Mouse (Mus musculus) CH12.LX (cell line): Measurements from ENCODE around the gene Tas2r135.

Source experiments
- CTCF ChIP-seq, 2 experiments: IDR thresholded peaks in 1 of 2; conservative IDR thresholded peaks in 1 of 2; 2 replicates each; pipeline ENCODE4 v1.5.1; 2011 to 2012; ENCODE audit warnings: low read depth in 2 of 2, low read length in 2 of 2, improper control_type of control experiment in 1 of 2, inconsistent platforms in 1 of 2, mild to moderate bottlenecking in 1 of 2, moderate library complexity in 1 of 2
- KAT2A ChIP-seq: IDR thresholded peaks from 2 replicates; pipeline ENCODE4 v1.6.1; 2012; ENCODE audit warnings: low read length, improper control_type of control experiment, inconsistent platforms; ENCODE audit not compliant: insufficient replicate concordance
- MAX ChIP-seq: IDR thresholded peaks from 2 replicates; pipeline ENCODE4 v1.6.1; 2011; ENCODE audit warnings: low read length, improper control_type of control experiment
- MEF2A ChIP-seq: IDR thresholded peaks from 2 replicates; pipeline ENCODE4 v1.6.1; 2014; ENCODE audit warnings: low read depth, mild to moderate bottlenecking, inconsistent platforms, low read length, improper control_type of control experiment, borderline replicate concordance
- MXI1 ChIP-seq: IDR thresholded peaks from 2 replicates; pipeline ENCODE4 v1.6.1; 2011; ENCODE audit warnings: mild to moderate bottlenecking, low read depth, low read length, improper control_type of control experiment
- NELFE ChIP-seq: IDR thresholded peaks from 2 replicates; pipeline ENCODE4 v1.6.1; 2011; ENCODE audit warnings: low read depth, low read length, improper control_type of control experiment
- POLR2A ChIP-seq: IDR thresholded peaks from 2 replicates; pipeline ENCODE4 v1.6.1; 2011; ENCODE audit warnings: low read depth, mild to moderate bottlenecking, improper control_type of control experiment, low read length
- POLR2AphosphoS2 ChIP-seq: IDR thresholded peaks from 2 replicates; pipeline ENCODE4 v1.6.1; 2011; ENCODE audit warnings: low read depth, low read length, improper control_type of control experiment
- RAD21 ChIP-seq: IDR thresholded peaks from 2 replicates; pipeline ENCODE4 v1.6.1; 2011; ENCODE audit warnings: low read depth, mild to moderate bottlenecking, low read length, improper control_type of control experiment, moderate library complexity

DNA sequence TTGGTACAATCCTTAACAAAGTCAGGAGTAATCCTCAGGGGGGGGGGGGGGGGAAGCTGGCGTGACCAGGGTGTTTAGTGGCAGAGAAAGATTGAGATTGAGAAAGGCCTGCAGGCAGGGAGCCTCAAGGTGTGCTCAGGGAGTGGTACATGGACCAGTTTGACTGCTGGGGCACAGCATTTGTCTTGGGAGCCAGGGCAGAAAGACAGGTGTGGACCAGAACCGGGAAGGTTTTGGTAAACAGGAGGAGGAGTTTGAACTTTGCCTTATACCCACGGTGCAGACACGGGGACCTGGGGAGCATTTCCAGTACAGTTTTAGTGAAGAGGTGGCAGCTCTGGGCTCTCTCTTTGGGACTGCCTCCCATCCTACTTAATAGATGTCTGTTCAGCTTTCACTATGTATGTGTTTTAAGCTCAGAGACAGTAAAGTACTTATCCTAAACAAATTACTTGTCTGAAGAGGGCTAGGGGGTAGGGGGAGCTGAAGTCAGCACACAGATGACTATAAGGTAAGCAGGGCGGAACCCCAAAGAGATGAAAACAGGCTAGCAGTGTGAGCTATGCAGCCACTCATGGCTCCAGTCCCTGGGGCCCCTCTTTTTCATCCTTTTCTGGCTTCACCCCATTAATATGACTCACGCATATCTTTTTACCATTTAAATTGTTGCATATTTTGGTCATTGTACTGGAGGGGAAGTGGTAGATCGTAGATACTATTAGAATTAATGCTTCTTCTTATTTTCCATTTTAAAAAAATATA is 31.4 kb upstream of the Tas2r135 start:
- no peak for TF ChIP-seq MEF2A
- TF ChIP-seq POLR2A: no peak
- no peak for TF ChIP-seq MAX
- TF ChIP-seq CTCF (conservative IDR thresholded peaks at IDR 0.05 in 1 of 2, IDR thresholded peaks at IDR 0.05 in 1 of 2; ENCODE audit: low read depth in 2 of 2, low read length in 2 of 2): no peak
- TF ChIP-seq RAD21: no peak
- no peak for TF ChIP-seq NELFE
- no peak for TF ChIP-seq KAT2A
- no peak for TF ChIP-seq POLR2AphosphoS2
- no peak for TF ChIP-seq MXI1
